Mouse (Mus musculus) liver, adult 2 months (tissue): ENCODE measurements around the gene Ipmk. TPM values are rescaled to one million over a fixed set of nuclear protein-coding genes. Genes with fewer than 3 reads are reported as not detected.

ENCODE experiments used
- DNase-seq: peaks from one replicate; pipeline ENCODE4 v3.0.0-alpha.2; 2011; ENCODE audit warnings: low read depth, low spot score; ENCODE audit errors: extremely low read depth
- H3K27ac ChIP-seq: fragments of 200-500 bp; replicated peaks from 2 replicates; pipeline ENCODE4 v1.5.1; 2012; ENCODE audit warnings: low read depth, mild to moderate bottlenecking, control low read depth, inconsistent platforms, low read length; ENCODE audit not compliant: insufficient read depth
- H3K27me3 ChIP-seq: fragments of 200-500 bp; 2 replicates; pipeline ENCODE4 v1.6.1; 2012; ENCODE audit warnings: mild to moderate bottlenecking, moderate library complexity, low read length, inconsistent platforms; ENCODE audit not compliant: control insufficient read depth, insufficient read depth
- H3K36me3 ChIP-seq: fragments of 200-500 bp; 2 replicates; pipeline ENCODE4 v1.6.1; 2012; ENCODE audit warnings: low read length, inconsistent platforms; ENCODE audit not compliant: control insufficient read depth, insufficient read depth
- H3K4me1 ChIP-seq: fragments of 200-500 bp; 2 replicates; pipeline ENCODE4 v1.6.1; 2011; ENCODE audit warnings: low read length; ENCODE audit not compliant: control insufficient read depth, insufficient read depth
- H3K4me3 ChIP-seq: fragments of 200-500 bp; 2 replicates; pipeline ENCODE4 v1.5.1; 2011; ENCODE audit warnings: low read depth, mild to moderate bottlenecking, control low read depth, low read length, moderate library complexity; ENCODE audit not compliant: insufficient read depth
- H3K79me2 ChIP-seq: fragments of 200-500 bp; 2 replicates; pipeline ENCODE4 v1.6.1; 2012; ENCODE audit warnings: inconsistent platforms, mild to moderate bottlenecking, low read length, moderate library complexity; ENCODE audit not compliant: control insufficient read depth, insufficient read depth
- H3K9ac ChIP-seq: fragments of 200-500 bp; 2 replicates; pipeline ENCODE4 v1.6.1; 2012; ENCODE audit warnings: low read depth, mild to moderate bottlenecking, control low read depth, inconsistent platforms, low read length
- CTCF ChIP-seq: fragments of 200-500 bp; IDR thresholded peaks from 2 replicates; pipeline ENCODE4 v1.5.1; 2011; ENCODE audit warnings: low read depth, low read length, control low read depth
- POLR2A ChIP-seq: fragments of 200-500 bp; IDR thresholded peaks from 2 replicates; pipeline ENCODE4 v1.6.1; 2011; ENCODE audit warnings: low read length, control low read depth; ENCODE audit not compliant: insufficient read depth; ENCODE audit errors: extremely low read depth
- WGBS: fragments of 180-500 bp; shearing (Covaris S2); methylation state at CpG from one replicate; pipeline ENCODE4 v1.1.7; 2018; 5-methylcytosine and 5-hydroxymethylcytosine counted together
- polyA plus RNA-seq: library from polyadenylated mRNA; depleted of rRNA; stranded (reverse); fragments of >200 nt; gene quantifications from 2 replicates; pipeline ENCODE4 v1.2.3, GENCODE M21; 2012; rRNA removed
- total RNA-seq: library from RNA; depleted of rRNA; stranded (reverse); fragments of >200 nt; gene quantifications from 2 replicates; pipeline ENCODE4 v1.2.3, GENCODE M21; 2014; rRNA removed

Ipmk gene
- total RNA-seq = 46.2 and 54.8 TPM in 2 replicates
- 11.6 and 13.7 TPM in 2 replicates for polyA plus RNA-seq

GRCm38 (mm10) chr10:71347509-71347949 is at the start of gene Ipmk:
Ipmk (plus strand) TSS chr10:71347763.
- 0% methylated on average over 40 of the region's 49 CpGs for WGBS
- DNase-seq = peak; percentile 94
- Histone ChIP-seq H3K4me1 (peaks cover 19% of the 10 kb centered on the region), H3K27me3 (no peaks in the 10 kb centered on the region), H3K79me2 (peaks cover 34% of the 10 kb centered on the region; the same call in 1 of the 2 replicates), H3K36me3 (peaks cover 6% of the 10 kb centered on the region), H3K27ac (peak within 1 kb of the TSS; percentile 86), H3K4me3 (peak within 1 kb of the TSS; percentile 93), H3K9ac (peak within 1 kb of the TSS; percentile 97)
- TF ChIP-seq POLR2A (peak; percentile 95), CTCF (no peak)

- no peaks in the 10 kb centered on the region for H3K79me2 ChIP-seq
- no peaks in the 10 kb centered on the region for H3K36me3 ChIP-seq
- TF ChIP-seq POLR2A (no peak), CTCF (no peak)
- H3K4me1 ChIP-seq = no peaks in the 10 kb centered on the region
- no peak for DNase-seq
- no peak overlapping the region for H3K27ac ChIP-seq
- 75% methylated on average over 16 of the region's 16 CpGs for WGBS
- H3K4me3 ChIP-seq = no peak overlapping the region
- no peak overlapping the region for H3K9ac ChIP-seq
- H3K27me3 ChIP-seq = no peaks in the 10 kb centered on the region
Observed at GRCm38 (mm10) chr10:71300161-71300560, 47.4 kb upstream of the Ipmk start.

GRCm38 (mm10) chr10:71302490-71302889 is 45.1 kb upstream of the Ipmk start:
- Histone ChIP-seq H3K79me2 (no peaks in the 10 kb centered on the region), H3K4me3 (no peak overlapping the region), H3K9ac (no peak overlapping the region), H3K27ac (no peak overlapping the region), H3K4me1 (0 out of 2 replicates have a peak, but pooled peaks cover 2% of the 10 kb centered on the region), H3K27me3 (no peaks in the 10 kb centered on the region), H3K36me3 (no peaks in the 10 kb centered on the region)
- TF ChIP-seq CTCF = peak; percentile 35
- TF ChIP-seq POLR2A = no peak
- peak; percentile 56 for DNase-seq
- 18% methylated on average over 5 of the region's 5 CpGs for WGBS

- H3K27me3 ChIP-seq = no peaks in the 10 kb centered on the region
- no peak for TF ChIP-seq POLR2A
- TF ChIP-seq CTCF = peak; percentile 65
- no peak overlapping the region for H3K4me3 ChIP-seq
- no peaks in the 10 kb centered on the region for H3K36me3 ChIP-seq
- peak; percentile 45 for DNase-seq
- 0 out of 2 replicates have a peak, but pooled peaks cover 2% of the 10 kb centered on the region for H3K4me1 ChIP-seq
- no peaks in the 10 kb centered on the region for H3K79me2 ChIP-seq
- no peak overlapping the region for H3K27ac ChIP-seq
- 15% methylated on average over 6 of the region's 6 CpGs for WGBS
- no peak overlapping the region for H3K9ac ChIP-seq
Observed at GRCm38 (mm10) chr10:71306190-71306589, 41.4 kb upstream of the Ipmk start.

- Histone ChIP-seq H3K27ac (no peak overlapping the region), H3K9ac (no peak overlapping the region), H3K4me3 (no peak overlapping the region), H3K4me1 (0 out of 2 replicates have a peak, but pooled peaks cover 2% of the 10 kb centered on the region), H3K36me3 (no peaks in the 10 kb centered on the region), H3K27me3 (no peaks in the 10 kb centered on the region), H3K79me2 (no peaks in the 10 kb centered on the region)
- 66% methylated on average over 6 of the region's 6 CpGs for WGBS
- no peak for TF ChIP-seq CTCF
- TF ChIP-seq POLR2A = no peak
- DNase-seq = no peak
Observed at GRCm38 (mm10) chr10:71306759-71307158, 40.8 kb upstream of the Ipmk start.

GRCm38 (mm10) chr10:71308199-71308598 is 39.4 kb upstream of the Ipmk start:
- H3K4me3 ChIP-seq = no peak overlapping the region
- no peak overlapping the region for H3K27ac ChIP-seq
- no peaks in the 10 kb centered on the region for H3K36me3 ChIP-seq
- no peak for TF ChIP-seq CTCF
- TF ChIP-seq POLR2A = no peak
- H3K79me2 ChIP-seq = no peaks in the 10 kb centered on the region
- 88% methylated on average over 5 of the region's 5 CpGs for WGBS
- no peak for DNase-seq
- no peak overlapping the region for H3K9ac ChIP-seq
- H3K27me3 ChIP-seq = no peaks in the 10 kb centered on the region
- 0 out of 2 replicates have a peak, but pooled peaks cover 2% of the 10 kb centered on the region for H3K4me1 ChIP-seq
